Mouse (Mus musculus): Measurements from ENCODE around the gene Pam.
"Not testable (repeated sequence)": the region's sequence is repeated elsewhere in the genome, so short reads cannot be mapped to it uniquely, and the experiment has no call there.

Pam gene

DNA sequence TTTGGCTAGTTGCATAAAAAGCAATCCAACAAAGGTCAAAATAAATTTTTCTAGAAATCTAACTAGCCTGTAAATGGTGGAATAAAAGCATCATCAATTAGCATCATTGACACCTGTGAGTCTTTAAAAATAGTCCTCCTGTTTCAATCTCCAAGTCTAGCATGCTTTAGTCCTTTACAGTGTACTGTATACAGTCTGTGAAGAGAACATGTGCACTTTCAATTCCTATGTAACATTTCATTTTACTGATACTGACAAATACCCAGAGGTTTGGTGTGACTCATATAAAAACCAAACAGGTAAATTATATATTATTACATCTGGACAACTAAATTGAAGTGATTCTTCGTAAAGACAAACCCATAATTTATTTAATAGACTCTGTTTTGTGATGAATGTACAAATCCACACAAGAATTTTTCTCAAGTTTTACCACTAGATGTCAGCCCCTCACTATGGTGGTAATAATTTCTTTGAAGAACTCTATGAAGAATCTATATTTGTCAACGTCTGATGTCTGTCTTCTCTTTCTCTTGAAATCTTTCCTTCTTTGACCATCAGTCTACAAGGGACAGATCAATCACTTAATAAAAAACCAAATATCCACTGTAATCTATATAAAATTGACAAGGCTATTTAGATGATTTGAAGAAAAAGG is 286.1 kb downstream of the Pam start:
- no peak for DNase-seq

DNA sequence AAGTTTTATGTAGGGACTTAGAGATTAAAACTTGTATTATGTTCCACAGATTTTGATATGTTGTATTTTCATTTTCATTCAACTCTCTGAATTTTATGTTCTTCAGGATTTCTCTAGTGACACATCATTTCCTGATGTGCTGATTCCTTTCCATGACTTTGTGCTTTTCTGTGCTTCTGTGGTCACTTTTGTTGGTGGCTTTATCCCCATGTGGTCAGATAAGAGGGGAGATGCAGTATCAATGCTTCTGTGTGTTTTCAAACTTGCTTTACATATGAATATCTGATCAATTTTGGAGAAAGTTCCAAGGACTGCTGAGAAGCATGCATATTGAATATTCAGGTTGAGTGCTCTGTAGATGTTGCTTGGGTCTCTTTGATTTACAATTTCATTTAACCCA is 290.9 kb downstream of the Pam start:
- DNase-seq = no peak

DNA sequence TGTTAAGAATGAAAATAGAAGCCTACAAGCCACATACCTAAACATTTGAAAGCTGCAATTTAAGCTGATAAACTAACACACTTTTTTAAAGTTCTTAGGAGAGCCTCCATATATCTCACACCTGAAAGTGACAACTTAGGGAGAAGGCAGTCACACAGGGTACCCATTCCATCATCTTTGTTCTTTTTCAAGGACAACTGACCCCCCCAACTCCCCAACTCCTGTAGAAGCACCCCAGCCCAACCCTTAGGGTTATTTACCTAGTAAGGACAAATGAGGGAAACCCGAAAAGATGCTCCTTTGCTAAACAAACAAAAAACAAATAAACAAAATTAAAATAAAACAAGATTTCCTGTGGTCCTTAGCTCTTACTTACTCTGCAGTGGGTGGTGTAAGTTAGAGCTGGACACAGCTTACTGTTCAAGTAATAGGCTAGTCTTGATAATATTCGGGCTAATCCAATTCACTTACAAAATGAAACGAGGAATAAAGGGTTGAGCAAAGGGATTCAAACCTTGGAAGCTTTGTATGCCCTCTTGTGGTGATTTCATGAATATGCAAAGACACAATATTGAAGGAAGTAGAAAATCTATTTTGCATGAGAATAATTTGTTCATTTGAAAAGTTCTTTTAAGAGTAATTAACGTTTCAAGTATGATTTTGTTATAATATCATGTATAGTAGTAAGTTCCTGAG is 293.1 kb downstream of the Pam start:
- DNase-seq = no peak

DNA sequence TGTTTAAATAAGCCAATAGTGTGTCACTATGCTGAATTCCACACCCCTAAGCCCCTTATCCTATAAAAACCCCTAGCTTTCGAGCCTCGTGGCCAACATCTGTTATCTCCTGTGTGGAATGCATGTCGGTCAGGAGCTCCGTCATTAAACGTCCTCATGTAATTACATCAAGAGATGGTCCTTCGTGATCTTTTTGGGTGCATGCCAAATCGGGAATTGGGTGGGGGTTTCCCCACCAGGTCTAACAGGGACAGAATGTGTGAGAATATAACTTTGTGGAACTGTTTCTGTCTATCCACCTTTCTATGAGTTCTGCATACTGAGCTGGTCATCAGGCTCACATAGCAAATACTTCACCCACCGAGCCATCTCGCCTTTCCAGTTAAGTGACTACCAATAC is 299.5 kb downstream of the Pam start:
- DNase-seq = no peak

DNA sequence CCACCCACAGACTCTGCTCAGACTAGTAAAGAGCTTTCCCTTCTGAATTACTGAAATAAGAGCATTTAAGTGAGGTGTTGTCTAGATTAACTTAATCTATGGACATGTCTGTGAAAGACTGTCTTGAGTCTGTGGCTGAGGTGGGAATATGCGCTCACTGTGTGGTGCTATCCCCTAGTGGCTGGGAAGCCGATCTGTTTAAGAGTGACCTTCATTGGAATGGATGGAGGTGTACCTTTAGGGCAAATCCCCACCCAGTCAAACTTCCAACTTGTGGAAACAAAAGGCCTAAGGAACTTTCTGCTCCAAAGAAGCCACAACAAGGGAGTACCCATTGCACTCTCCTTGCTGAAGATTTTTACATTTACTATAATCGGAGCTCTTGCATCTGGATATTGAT is 301.3 kb downstream of the Pam start:
- DNase-seq = no peak

DNA sequence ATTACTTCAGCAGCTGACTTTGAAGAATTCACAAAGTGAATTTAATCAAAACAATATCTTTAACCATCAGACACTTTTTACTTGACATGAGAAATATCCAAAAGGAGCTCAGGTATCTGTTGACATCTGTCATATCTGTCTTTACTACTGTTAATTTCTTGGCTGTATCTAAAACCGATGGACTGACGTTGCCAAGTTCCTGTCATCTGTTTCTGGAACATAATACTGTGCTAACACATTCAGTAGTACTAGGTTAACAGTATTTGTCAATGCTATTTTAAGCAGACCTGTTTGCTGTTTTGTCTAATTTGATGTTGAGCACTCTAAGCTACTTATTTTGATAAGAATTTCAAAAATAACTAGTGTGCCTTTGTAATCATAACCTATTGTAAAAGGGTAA is 307.0 kb downstream of the Pam start:
- no peak for DNase-seq

DNA sequence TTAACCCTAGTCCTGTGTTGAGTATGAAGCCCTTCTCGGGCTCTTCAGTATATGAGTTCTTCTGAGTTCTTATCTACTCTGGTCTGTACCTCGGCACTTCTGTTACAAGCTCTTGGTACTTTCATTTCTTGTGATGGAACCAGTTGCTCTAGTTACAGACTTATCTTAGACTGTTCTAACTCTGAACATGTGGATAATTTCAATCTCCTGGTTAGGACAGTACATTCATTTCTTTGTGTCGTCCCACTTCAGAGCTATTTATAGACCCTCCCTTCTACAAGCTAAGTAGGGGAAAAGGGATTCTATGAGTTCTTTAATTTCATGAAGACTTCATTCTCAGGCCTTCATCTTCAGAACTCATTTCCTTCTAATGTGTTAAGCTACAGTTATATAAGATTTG is 307.8 kb downstream of the Pam start:
- no peak for DNase-seq

DNA sequence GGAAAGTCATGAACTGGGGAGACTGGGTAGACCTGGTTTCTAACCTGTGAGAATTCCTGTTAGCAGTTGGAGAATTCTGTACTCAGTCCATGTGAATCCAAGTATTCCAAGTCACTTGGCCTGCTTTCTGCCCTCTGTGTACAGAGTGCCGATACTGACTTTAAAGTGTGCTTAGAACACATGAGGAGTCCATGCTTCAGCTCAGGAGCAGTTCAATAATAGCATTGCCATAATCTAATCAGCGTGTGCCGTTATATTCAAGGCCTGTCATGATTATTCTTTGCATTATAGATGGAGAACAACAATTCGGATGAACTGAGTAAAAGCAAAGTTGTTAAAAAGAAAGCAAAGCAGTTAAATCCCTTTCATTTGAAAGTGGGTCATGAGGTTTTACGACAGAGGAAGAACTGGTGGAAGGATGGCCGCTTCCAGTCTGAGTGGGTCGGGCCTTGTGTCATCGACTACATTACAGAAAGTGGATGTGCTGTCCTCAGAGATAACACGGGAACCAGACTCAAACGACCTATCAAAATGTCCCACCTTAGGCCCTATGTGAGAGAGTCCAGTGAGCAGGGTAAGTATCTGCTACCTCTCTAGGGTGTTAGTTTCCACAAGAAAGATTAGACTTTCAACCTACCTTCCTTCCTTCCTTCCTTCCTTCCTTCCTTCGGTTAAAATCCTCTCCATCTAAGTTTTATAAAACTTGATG is 309.6 kb downstream of the Pam start:
- no peak for DNase-seq

DNA sequence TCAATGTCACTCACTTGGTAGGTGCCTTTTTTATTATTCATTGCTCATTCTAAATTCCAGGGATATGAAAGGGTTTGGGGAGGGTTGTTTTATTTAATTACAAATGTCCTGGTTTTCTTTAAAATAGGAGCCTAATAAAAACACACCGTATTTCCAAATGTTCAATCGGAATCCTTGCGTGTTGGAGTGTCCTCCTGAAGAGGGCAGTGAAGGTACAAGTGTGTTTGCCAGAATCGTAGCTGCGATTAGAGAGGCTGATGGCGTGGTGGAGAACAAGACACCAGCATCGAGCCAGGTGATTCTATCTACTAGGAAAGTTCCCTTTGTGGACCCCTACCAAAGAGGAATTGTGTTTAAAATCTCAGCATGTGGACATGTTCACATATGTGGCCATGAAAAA is 310.5 kb downstream of the Pam start:
- DNase-seq = no peak

DNA sequence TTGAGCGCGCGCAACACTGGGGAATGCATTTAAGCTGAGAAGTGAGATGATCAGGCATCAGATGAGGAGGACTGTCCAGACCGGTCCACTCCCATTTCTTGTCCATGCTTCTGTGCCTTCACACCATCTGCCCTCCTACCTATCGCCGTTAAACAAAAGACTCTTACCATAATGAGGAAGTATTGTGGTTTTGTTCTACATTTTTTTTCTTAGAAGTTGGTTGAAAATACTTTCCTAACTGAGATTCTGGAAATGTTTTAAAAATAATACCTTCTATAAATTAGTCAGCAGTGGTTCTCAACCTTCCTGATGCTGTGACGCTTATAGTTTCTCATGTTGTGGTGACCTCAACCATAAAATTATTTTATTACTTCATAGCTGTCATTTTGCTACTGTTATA is 313.8 kb downstream of the Pam start:
- no peak for DNase-seq

DNA sequence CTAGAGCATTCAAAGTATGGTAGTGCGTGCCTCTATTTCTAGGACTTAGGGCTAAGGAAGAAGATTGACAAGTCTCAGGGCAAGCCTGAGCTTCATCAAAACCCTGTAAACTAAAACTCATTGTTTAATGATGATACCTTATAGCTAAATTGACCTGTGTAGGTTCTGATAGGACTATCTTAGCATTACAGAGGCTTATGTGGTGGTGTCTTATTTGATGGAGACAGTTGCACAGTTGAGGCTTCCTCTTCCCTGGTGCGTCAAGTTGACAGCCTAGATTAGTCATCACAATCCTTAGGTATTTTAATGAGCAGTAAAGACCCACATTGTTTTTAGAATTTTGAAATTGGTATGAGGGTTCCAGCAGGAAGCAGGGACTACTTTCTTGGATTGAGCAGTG is 321.5 kb downstream of the Pam start:
- no peak for DNase-seq

DNA sequence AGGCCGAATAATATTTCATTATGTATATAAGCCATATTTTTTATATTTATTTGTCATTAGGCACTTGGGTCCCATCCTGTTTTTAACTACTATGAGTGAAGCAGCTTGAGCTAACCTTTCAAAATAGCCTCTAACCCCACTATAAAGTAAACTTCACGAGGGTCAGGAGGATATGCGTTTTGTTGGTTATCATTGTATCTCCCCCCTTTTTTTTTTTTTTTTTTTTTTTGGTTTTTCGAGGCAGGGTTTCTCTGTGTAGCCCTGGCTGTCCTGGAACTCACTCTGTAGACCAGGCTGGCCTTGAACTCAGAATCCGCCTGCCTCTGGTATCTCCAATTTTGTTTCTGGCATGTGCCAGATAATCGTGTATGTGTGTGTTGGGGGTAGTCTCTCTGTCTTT is 322.1 kb downstream of the Pam start:
- no peak for DNase-seq

DNA sequence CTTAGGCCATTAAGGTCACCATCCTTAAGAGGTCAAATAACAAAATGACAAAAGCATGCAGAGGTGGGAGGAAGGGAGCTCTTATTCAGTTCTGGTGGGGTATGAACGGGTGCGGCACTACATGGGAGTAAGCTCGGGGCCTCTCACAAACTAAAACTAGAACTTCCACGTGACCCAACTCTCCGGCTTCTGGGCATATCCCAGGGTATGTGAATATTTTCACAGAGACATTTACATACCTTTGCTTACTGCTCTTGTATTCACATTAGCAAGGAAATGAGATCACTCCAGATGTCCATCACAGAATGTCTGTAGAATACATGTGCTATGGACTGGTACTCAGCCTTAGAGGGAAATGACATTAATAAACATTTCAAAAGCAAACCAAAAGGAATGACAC is 323.7 kb downstream of the Pam start:
- no peak for DNase-seq

DNA sequence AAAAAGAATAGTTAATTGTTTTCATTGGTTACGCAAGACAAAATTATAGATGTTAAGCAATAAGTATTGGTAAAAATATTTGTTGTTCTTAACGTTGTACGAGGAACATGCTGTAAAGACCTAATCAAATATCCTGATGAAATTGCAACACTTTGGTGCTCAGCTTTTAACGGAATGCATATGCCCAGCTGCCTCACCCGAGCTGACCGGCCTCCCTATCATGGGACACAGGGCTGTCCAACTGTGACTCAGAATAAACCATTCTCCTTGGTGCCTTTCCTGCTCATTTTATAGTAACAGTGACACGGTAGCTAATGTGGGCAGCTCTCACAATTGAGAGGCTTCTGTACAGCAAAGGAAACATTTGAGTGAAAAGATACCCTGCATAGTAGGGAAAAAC is 324.3 kb downstream of the Pam start:
- no peak for DNase-seq

DNA sequence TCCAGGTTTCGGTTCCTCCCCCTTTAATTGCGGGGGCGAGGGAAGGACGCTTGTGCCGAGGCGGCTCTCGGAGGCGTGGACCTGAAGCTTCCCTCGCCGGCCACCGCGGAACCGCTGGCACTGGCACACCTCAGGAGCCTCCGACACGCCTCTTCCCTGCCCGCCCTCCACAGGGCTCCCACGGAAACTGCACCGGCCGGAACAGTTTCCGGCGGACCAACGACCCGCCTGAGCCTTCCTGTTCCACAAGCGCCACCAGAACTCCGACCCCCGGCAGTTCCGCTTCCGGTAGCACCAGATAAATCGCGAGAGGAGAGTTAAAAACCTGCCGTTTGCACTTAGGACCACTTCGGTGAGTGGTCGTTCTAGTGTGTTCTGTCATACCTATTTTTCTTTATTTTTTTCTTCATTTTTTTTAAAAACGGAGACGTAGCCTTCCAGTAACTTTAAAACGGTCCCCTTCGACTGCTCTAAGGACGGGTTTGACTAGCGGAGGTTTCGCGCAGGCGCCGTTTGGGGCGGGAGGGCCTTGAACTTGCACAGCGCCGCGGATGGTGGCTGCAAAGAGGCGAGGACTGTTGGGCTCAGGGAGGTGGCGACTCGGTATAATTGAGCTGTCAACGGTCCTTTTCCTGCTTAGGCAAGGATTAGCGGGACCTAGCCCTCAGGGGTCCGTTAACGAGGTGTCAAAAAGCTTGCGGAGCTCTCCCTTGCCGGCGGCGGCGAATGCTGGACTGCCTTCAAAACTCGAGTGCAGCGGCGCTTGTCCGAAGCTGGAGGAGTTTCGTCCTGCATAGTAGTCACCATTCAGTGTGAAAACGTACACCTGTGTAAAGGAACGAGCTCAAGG is 325.3 kb downstream of the Pam start, which contains the start of the genes Gin1 and Ppip5k2:
Gin1 (plus strand) TSS at position 269 of the 850 bp plus-strand sequence.
Ppip5k2 (minus strand) TSS at position 508 of the 850 bp plus-strand sequence.
- DNase-seq = peak; percentile 89 to 90

DNA sequence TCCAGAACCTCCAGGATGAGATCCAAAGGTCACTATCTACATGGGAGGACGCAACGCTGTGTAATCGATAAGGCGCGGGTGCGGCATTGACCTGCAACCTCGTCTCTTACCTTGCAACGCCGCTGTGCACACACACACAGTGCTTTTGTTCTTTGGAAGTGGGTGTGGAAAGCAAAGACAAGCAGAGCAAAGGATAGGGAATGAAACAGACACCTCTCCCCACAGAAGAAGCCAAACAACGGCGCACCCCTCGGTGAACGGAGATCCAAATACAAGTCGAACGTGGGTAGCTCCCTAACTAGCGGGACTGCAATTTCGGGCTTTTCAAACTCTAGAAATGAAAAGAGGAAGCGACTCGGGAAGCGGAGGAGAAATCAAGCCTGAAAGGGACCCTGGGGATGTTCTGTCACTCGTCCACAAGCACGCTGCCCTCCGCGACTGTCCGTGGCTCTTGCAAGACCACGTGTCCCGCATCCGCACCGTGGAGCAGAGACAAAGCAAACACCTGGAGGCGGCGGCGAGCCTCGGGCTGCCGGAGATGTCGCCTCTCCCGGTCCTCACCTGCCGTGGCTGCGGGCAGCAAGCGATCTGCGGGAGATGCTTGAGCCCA is 326.0 kb downstream of the Pam start:
- peak; percentile 11 to 34 for DNase-seq

DNA sequence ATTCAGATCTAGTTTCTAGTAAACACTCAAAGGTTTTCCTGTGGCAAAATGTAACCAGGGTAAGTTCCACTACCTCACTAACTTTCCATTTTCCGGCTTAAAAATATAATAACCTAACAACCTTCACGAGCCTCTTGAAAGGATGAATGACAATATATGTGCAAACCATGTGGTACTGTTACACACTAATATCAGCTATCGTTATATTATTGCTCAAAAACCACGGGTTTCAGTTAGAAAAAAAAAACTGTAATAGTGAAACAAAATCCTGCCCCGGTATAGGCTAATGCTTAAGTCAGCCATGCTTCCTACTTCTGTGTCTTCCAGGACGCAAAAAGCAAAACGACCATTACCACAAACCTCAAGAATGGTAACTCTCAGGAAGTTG is 326.5 kb downstream of the Pam start:
- no peak for DNase-seq

DNA sequence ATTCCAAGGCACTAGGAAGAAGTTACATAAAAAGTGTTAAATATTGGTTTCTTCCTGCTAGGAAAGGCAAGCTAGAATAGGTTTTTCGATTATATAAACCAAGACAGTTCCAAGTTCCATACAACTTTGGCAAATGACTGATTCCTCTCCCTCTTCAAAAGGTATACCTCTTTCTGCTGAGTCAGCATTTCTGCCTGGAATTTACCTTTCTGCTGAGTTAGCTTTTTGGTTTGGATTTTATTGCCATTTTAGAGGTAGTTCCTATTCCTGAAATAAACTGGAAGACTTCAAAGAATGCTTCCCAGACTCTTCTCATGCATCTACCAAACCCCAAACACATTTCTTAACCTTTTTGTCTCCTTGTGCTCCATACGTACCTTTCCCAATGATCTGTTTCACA is 327.4 kb downstream of the Pam start:
- no peak for DNase-seq

DNA sequence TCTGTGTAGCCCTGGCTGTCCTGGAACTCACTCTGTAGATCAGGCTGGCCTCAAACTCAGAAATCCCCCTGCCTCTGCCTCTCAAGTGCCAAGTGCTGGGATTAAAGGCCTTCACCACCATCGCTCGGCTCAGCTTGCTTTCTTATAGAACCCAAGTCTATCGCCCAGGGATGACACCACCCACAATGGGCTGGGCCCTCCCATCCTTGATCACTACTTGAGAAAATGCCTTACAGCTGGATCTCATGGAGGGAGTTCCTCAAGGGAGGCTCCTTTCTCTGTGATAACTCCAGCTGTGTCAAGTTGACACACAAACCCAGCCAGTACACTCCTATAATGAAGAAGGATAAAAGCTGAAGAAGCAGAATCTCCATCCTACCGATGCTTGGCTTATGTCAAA is 329.7 kb downstream of the Pam start:
- not testable (repeated sequence) for DNase-seq

DNA sequence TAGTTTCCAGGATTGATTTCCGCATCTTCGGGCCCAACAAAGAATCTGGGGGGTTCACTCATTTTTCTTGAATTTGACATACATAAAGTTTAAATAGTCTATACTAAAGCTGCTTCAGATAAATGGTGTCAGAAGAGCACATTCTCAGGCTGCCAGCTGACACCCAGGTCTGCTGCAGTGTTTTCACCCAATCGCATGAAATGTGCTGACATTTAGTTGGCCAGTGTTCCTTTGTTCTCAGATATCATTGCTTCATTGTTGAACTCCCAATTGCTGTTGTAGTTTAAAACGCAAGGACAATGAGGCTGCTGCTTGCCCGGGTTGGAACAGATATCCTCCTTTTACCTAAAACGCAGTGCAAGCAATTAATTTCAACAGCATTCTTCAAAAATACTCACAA is 334.0 kb downstream of the Pam start:
- no peak for DNase-seq

DNA sequence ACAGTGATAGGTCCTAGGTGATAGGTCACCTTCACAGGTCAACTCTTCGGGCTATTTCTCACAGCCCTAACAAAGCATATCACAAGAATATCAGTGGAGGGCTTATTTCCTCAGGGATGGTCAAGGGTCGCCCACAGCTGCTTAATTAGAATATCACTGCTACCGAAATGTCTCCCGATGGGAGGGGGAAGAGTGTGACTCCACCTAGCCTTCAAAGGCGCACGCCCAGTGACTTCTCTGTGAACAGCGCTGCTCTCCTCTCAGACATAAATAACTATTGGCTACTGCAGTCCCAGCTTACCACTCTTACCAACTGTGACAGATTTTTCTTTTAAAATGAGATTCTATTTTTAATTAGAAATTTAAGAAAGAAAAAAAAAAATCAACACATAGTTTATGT is 334.8 kb downstream of the Pam start:
- no peak for DNase-seq

DNA sequence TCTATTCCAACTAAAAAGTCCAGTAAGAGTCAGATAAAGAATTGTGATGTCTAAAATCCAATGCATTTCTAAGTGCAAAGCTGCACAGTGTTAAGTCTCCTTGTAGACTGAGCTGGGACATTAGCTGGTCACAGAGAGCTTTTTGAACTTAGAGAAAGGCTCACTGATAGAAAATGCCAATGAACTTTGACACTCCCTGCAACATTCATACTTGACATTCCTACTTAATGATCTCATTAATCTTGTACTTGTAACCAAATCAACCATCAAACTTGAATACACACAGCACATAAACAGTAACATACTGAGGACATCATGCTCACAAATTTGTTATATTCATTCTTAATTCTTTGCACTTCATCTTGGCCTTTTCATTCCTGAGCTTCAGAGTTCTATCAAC is 335.6 kb downstream of the Pam start:
- DNase-seq = no peak

DNA sequence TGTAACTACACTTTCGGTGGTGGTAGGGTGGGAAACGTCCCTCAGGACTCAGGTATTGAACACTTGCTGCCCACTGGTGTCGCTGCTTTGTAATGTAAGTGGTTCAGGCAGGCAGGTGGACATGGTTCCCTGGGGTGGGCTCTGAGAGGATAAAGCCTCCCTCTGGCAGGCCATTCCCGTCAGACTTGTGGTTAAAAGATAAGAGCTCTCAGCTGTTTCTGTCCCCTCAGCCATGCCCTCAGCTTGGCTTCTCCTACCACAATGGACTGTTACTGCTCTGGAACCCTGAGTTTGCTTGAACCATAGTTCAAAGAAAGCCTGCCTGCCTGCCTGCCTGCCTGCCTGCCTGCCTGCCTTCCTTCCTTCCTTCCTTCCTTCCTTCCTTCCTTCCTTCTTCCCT is 341.1 kb downstream of the Pam start:
- no peak for DNase-seq

Measured in thymus, adult 18-20 months (tissue).